Mouse (Mus musculus) layer of hippocampus, adult 9-11 months (tissue): Measurements from ENCODE around the gene Adamts18.

Experiments used
- DNase-seq: peaks from one replicate; pipeline ENCODE4 v3.0.0; 2022

The Adamts18 gene

GRCm38 (mm10) chr8:113656154-113656553, 192.4 kb downstream of the Adamts18 start:
- no peak for DNase-seq

- no peak for DNase-seq
Measured at GRCm38 (mm10) chr8:113653151-113653550, 195.4 kb downstream of the Adamts18 start.

- no peak for DNase-seq
Measured at GRCm38 (mm10) chr8:113652450-113652849, 196.1 kb downstream of the Adamts18 start.
